Mouse (Mus musculus): ENCODE data around the gene Lhx4.

Lhx4 gene

DNA sequence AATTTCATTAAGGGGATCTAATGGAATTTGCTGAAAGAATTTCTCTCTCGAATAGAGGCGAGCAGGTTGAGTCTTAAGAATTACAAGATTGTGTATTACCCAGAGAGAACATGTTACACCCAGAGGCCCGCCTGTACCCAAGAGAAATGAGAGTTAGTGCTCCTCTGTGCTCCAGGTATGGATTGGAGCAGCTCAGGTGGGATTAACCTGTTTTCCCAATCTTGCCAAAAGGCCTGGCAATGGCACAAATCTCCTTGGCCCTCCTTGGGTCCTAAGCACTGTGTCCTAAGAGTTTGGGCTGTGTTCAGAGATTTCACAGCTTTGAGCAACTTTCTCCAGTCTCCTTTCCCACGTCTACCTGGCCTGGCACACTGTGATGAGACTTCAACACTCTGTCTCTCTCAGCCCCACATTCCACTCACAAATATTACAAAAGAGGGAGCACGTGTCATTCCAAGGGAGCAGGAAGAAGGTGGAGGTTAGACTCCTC, 48.2 kb downstream of the Lhx4 start:
- no peak for DNase-seq (ENCODE audit: low read depth, low spot score)

DNA sequence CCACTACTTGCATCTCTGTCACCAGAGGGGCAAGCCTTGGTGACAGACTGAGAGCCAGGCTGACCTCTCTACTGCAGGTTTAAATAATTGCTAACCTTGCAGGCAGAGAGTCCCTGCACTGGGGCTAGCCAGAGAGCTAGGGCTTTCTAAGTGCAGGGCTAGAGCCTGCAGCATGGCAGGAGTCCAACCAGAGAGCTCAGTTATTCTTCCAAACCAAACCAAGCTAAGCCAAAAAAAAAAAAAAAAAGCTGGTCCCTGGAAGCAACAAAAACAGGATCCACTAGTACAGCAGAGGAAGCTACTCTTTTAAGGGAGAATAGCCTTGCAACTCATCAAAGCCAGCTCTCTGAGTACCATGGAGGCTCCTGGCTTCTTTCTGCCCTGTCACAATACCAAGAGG, 50.6 kb downstream of the Lhx4 start:
- no peak for DNase-seq (ENCODE audit: low read depth, low spot score)

DNA sequence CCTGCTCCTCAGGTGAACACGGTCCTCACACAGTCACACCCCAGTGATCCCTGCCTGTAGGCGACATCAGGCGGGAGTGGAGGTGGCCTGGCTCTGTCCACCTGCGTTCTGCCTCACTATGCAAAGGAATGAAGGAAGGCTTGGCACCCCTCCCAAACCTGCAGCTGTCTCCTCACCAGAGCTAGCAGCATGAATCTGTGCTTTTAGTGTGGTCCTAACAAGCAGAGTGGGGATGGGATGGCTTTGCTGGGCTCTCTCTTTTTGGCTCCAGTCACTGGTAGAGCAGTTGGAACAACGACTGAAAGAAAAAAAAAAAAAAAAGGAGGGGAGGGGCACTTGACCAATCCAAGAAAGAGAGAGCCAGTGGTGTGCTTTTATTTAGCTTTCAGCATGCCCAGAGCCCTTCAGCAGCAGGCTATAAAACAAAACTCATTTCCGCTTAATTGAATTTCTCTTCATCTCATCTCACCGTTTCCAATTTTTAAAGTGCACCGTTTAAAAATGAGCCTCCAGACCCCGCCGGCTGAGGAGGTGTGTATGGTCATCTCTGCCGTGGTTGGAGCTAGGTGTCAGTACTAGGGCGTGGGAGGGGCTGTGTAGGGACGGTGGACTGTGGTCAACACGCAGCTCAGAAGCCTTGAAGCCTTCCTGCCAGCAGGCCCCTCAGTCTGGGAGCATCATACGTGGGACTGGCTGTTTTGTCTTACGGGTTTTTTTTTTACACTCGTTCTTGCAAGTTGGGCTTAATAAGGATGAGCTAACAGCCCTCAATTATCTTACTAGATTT, 52.9 kb downstream of the Lhx4 start:
- peak; percentile 16 for DNase-seq (ENCODE audit: low read depth, low spot score)

DNA sequence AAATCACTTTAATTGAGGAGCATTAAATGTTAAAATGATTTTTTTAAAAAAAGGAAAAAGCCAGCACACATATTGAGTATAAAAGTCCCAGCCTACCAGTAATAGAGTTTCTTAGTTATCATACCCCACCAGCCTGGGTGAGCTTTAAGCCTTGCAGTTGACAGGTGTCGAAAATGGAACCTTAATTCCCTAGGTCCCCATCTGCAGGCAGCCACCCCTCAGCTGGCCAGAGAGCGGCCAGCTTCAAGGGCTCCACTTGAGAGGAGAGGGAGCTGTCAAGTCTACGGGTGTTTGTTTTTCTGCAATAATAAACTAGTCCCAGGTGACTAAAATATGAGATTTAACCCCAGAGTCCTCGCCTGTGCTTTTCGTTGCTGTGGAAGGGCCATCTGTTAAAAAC, 58.0 kb downstream of the Lhx4 start:
- no peak for DNase-seq (ENCODE audit: low read depth, low spot score)

DNA sequence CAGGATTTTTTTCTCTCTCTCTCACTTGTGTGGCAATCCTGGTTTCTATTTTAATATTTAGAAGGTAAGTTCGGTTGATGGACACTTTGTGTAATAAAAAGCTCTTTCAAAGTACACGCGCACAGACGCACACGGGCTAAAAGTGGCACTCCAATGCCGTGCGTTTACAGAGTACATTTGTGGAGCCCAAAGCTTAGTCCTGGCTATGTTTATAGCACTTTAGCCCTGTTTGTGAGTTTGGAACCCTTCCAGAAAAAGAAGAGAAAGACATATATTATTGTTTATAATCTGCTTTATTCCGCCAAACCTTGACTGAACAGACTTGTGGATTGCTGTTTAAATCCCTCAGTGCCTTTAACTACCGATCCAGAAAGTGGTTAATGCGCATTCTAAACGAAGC, 58.5 kb downstream of the Lhx4 start:
- no peak for DNase-seq (ENCODE audit: low read depth, low spot score)

DNA sequence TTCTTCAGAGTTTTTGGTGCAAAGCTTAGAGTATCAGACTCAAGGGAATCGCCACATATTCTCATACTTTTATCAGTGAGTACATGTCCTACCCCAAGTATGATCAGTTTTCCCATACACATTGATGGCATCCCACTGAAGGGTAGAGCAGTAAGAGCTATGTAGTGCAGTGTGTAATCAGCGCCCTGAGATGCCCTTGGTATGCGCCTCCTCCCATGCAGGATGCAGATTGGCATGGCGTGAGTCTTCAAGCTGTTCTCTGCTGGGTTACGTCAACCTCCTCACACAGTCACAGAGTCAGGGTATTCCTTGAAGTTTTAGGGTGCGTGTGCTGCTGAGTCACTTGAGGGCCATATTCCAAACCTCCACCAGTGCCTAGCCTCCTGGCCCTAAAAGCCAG, 59.3 kb downstream of the Lhx4 start:
- DNase-seq (ENCODE audit: low read depth, low spot score) = no peak

DNA sequence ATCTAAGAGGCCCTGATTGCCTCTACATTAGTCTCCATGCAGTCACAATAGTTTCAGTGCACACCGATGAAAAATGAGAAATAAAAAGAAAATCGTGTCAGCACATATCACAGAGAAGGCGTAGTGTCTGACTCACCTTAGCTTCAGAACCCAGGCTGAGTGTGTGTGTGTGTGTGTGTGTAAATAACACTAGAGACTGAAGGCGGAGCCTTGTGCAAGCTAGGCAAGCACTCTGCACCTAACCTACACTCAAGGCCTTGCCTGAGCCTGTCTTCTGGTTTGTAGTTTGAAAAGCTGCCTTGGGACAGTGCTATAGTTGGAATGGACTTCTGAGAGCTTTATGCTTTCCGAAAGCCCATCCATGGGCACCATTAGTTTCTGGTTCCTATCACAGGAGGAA, 61.9 kb downstream of the Lhx4 start:
- no peak for DNase-seq (ENCODE audit: low read depth, low spot score)

DNA sequence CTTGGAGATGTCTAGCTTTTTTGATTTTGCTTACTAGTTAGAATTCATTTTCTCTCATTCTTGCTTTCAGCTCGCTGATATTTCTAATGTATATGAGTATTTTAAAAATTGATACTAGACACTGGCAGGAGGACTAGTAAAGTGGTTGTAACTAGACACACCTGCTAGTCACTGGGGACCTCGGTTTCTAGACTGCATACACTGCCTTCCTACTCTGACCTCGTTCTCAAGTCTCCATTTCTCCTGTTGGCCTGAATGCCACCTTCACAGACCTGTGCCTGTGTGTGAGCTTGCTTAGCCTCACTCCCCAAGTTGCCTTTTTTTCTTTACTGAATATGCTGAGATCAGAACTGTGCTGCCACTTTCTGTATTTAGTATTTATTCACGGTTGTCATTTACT, 62.3 kb downstream of the Lhx4 start:
- no peak for DNase-seq (ENCODE audit: low read depth, low spot score)

DNA sequence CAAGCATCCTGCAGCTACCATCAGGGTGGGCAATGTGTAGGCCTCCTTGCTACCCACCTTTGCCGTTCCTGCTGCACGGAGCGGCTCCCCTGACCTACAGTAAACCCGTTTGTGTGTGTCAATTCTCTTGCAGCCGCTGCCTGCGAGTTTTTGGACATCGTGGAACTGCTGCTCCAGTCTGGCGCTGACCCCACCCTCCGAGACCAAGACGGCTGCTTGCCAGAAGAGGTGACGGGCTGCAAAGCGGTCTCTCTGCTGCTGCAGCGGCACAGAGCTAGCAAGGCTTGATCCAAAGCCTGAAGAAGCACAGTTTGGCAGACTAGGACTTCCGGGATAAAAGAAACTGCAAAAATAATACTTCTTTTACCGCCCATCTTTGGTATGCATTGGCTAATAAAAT, 64.7 kb downstream of the Lhx4 start:
- DNase-seq (ENCODE audit: low read depth, low spot score) = no peak

DNA sequence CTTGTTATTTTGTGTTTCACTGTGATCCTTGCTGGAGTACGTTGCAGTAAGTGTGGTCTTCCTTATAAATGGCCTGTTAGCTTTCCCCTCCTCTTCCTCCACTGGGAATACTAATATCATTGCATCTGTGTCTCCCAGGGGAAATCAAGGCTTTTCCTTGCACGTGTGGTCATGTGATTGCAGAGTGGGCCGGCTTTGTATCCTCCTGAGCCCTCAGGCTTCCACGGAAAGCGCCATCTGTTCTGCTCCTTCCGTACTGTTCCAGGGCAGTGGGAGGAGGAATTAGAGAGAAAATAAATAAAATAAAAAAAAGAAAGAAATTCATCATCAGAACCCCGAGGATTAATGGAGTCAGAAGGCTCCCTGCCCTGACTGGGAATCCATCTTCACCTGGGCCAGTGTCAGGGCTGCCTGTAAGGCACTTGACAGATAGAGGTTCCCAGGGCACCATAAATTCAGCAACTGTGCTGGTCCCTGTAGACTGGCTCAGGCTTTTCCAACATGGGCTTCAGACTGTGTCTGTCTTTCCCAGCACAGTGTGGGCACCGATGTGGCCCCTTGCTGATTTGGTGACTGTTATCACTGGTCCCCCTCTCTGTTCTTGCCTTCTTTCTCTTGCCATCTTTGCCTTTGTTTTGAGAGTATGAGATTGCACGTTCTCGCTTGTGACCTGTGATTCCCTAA, 70.2 kb downstream of the Lhx4 start:
- DNase-seq (ENCODE audit: low read depth, low spot score) = no peak

DNA sequence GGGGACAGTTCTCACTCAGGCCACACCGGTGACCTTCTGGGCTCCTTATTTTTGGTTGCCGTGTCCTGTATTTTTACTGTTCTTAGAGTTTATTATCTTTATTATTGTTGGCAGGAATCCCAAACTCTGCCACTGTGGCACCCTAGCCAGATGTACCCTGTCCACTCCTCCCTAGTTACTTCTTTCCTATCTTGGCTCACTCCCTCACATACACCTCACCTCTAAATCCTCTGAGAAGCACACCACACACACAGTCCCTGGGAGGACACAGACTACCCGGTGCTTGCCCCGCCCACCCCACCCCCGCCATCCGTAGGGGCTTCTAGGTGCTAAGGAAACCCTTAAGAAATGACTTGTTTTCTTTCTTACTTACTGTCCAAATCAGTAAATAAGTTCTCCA, 75.9 kb downstream of the Lhx4 start:
- no peak for DNase-seq (ENCODE audit: low read depth, low spot score)

DNA sequence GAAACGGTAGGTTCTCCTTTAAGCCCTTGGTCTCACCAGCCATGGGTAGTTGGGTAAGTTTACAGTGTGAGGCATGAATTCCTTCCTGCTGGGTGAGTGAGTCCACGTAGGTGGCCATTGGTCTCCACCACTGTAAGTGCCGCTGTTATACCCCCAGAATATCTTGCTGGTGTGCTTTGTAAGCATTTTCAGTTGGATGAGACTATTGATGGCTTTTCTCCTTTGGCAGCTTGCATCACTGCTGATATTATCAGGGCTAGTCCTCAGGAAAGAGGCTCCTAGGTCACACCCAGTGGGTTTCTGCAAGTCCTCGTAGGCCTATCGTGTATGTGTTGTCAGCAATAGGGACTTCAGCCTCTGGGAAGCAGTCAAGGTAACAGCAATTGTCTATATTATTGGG, 87.5 kb downstream of the Lhx4 start:
- no peak for DNase-seq (ENCODE audit: low read depth, low spot score)

DNA sequence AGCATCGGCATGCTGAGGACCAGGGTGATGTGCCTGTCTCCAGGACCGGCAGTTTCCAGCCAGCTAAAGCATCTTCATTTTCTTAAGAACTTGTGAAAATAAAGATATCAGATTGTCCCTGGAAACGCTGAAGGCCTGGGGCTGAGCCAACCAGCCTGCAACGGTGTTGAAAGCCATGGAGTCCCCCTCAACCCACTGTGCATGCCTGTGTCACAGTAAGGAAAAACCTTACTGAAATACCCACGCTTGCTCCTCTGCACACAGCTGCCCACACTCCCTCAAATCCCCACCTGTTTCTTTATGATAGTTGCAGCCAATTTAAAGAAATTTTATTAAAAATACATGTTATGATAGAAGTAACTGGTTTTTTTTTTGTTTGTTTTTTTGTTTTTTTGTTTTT, 95.2 kb downstream of the Lhx4 start:
- DNase-seq (ENCODE audit: low read depth, low spot score) = no peak

DNA sequence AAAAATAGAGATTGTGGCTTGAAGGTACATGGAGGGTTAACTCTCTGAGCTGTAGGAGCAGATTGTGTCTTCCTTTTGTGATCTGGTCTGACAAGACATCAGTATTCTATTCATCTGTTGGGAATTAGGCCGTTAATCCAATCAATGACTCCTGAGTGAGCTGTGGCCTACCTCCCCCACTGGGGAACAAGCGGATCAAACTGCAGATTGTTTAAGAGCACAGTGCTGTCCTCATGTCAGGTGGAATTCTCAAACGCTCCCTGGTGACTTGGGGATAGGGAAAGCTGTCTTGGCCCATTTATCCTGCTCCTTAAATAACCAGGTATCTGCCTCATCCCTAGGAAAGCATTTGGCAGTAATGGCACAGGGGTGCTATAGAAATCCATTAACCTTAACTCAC, 96.5 kb downstream of the Lhx4 start:
- DNase-seq (ENCODE audit: low read depth, low spot score) = no peak

DNA sequence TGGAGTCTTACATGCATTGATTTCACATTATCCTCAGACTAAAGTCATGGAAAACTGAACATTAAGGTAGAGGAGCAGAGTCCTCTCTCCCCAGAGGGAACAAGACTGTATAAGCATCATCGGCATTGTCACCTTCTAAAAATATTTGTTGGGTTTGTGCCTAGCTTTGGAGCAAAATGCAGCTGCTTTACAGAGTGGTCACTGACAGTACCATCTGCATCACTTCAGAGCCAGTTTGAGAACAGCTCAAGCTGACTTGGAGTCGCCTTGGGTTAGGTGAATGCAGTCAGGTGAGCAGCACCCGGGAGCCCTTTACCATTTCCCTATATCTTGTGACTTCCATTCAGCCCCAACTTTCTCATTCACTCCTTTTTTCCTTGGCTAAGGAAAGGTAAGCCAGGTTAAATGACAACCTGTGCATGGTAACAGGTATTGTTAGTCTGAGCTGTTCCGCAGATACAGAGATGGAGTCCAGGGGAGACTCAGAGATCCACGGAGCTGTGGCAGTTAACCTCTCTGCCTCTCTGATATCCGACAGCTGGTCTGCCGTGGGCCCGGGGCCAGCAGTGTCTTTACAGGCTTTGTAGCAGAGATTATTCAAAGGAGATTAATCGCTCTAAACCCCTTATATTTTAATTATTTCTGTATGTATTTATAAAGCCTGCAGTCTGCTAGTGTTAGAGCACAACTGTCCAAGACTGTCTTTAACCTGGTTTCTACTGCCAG, 101.2 kb downstream of the Lhx4 start:
- no peak for DNase-seq (ENCODE audit: low read depth, low spot score)
